Mouse (Mus musculus) spleen, adult 2 months (tissue): Measurements from ENCODE around the gene Smpd3. TPM values are rescaled to one million over a fixed set of nuclear protein-coding genes. Genes with fewer than 3 reads are reported as not detected.

Experiments used
- DNase-seq, 2 experiments: peaks; one replicate each; pipeline versions ENCODE4 v3.0.0 to v3.0.0-alpha.2; 2012 to 2021; ENCODE audit warnings: low spot score in 2 of 2, low read depth in 1 of 2
- H3K27ac ChIP-seq: fragments of 200-500 bp; 2 replicates; pipeline ENCODE4 v1.5.1; 2012; ENCODE audit warnings: low read length, inconsistent platforms; ENCODE audit not compliant: insufficient read depth
- H3K27me3 ChIP-seq: fragments of 200-500 bp; 2 replicates; pipeline ENCODE4 v1.6.1; 2012; ENCODE audit warnings: mild to moderate bottlenecking, moderate library complexity, low read length, inconsistent platforms; ENCODE audit not compliant: control insufficient read depth, insufficient read depth
- H3K36me3 ChIP-seq: fragments of 200-500 bp; 2 replicates; pipeline ENCODE4 v1.6.1; 2012; ENCODE audit warnings: mild to moderate bottlenecking, low read length, inconsistent platforms; ENCODE audit not compliant: control insufficient read depth, insufficient read depth
- H3K4me1 ChIP-seq: fragments of 200-500 bp; 2 replicates; pipeline ENCODE4 v1.6.1; 2011; ENCODE audit warnings: inconsistent platforms; ENCODE audit not compliant: control insufficient read depth, insufficient read depth, insufficient read length
- H3K4me3 ChIP-seq: fragments of 200-500 bp; 2 replicates; pipeline ENCODE4 v1.5.1; 2011; ENCODE audit warnings: mild to moderate bottlenecking, inconsistent platforms; ENCODE audit not compliant: insufficient read depth, insufficient read length; ENCODE audit errors: extremely low read depth
- CTCF ChIP-seq: fragments of 200-500 bp; IDR thresholded peaks from 2 replicates; pipeline ENCODE4 v1.5.1; 2011; ENCODE audit warnings: mild to moderate bottlenecking, inconsistent platforms; ENCODE audit not compliant: insufficient read depth, insufficient read length, insufficient replicate concordance; ENCODE audit errors: extremely low read depth
- POLR2A ChIP-seq: fragments of 200-500 bp; IDR thresholded peaks from 2 replicates; pipeline ENCODE4 v1.6.1; 2011; ENCODE audit warnings: low read depth, low read length, inconsistent platforms
- whole genome bisulfite sequencing: fragments of 180-500 bp; shearing (Covaris S2); methylation state at CpG from one replicate; pipeline ENCODE4 v1.1.7; 2018; 5-methylcytosine and 5-hydroxymethylcytosine counted together
- polyA plus RNA-seq: library from polyadenylated mRNA; depleted of rRNA; stranded (reverse); fragments of >200 nt; gene quantifications from 2 replicates; pipeline ENCODE4 v1.2.3, GENCODE M21; 2012

The Smpd3 gene
- polyA plus RNA-seq, 1 experiment = 1.1 TPM

DNA sequence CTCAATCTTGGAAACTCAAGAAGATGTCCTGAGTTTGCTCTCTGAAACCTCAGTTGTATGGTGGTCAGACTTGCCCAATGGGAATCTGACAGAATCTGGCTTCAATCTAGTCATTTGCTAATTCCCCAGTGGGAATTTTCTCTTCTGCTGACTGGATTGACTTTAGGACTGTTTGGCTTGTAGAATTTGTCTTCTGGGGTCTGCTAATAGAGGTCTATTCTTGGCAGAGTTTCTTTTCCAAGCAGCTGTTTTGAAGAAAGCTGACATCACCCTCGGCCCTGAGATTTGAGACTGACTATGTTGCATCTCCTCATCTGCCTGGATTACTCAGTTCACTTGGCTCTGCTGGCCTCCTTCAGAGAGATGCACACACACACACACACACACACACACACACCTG is 38.9 kb downstream of the Smpd3 start:
- no peak overlapping the region for H3K27ac ChIP-seq
- no peak for DNase-seq
- H3K4me3 ChIP-seq = no peak overlapping the region
- 89% methylated on average over 1 of the region's 1 CpGs for WGBS
- no peak for TF ChIP-seq POLR2A
- no peak for TF ChIP-seq CTCF
- no peaks in the 10 kb centered on the region for H3K27me3 ChIP-seq
- 0 out of 2 replicates have a peak, but pooled peaks cover under 1% of the 10 kb centered on the region for H3K4me1 ChIP-seq
- no peaks in the 10 kb centered on the region for H3K36me3 ChIP-seq

DNA sequence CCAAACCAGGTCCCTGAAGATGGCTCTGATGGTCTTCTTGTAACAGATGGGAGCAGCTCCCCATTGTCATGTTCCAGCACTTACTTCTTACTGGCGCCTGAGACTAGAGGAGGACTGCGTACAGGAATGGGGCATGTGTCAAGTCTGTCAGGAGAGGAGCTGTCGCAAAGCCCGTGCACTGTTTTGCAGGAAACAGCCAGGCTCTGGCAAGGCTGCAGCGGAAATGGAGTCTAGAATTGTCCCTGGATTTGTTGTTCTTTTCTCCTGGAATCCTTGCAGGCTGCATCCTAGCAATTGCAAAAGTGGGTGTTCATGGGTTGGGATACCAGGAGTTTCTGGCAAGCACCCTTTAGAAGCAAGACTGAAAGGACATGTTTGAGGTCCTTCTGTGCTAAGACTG is 39.5 kb downstream of the Smpd3 start:
- H3K4me3 ChIP-seq = no peak overlapping the region
- peaks cover 6% of the 10 kb centered on the region; the same call in 1 of the 2 replicates for H3K4me1 ChIP-seq
- no peak for DNase-seq
- TF ChIP-seq POLR2A = no peak
- TF ChIP-seq CTCF = no peak
- H3K27ac ChIP-seq = no peak overlapping the region
- H3K36me3 ChIP-seq = no peaks in the 10 kb centered on the region
- WGBS = 85% methylated on average over 5 of the region's 5 CpGs
- no peaks in the 10 kb centered on the region for H3K27me3 ChIP-seq

DNA sequence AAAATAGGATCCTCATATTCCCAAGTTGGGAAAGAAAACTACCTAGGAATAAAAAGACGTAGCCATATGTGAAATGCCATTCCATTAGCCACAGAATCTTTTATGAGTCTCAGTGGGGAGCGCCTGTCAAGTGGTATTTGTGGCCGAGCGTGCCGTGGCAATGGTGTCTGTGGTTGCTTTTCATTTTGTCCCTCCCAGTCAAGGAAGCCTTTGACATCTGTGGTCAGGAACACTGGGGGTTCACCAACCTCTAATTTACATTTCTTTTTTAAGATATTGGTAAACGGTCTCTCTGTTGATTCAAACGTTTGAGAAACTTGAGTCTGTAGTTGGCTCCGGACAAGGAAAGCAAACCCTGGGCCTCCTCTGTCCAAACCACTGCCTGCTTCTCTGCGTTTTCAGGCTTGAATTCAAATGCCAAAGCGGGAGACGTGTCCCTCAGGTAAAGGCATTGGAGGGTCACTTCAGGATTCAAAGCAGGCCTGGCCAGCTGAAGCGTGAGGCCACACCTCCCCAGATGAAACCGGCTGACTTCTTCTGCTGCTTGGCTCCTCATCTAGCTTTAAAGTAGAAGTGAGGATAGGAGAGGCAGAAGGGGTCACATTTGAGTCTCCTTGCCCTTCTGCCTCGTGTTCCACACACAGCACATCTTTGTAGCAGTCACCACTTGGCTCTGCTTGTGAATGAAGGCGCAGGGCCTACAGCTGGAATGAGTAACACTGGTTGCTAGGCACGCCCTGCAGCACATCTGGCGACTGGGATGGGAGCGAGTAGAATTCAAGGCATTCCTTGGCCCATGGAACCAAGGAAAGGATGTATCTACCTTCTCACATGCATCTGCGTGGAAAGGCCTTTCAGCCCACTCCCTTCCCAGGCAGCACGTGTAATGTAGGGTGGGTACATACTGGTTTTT is 45.0 kb downstream of the Smpd3 start:
- peak overlapping the region; percentile 72 for H3K27ac ChIP-seq
- H3K36me3 ChIP-seq = no peaks in the 10 kb centered on the region
- peak in 1 of 2 experiments; percentile 30 for DNase-seq
- TF ChIP-seq CTCF = no peak
- no peak for TF ChIP-seq POLR2A
- no peaks in the 10 kb centered on the region for H3K27me3 ChIP-seq
- WGBS = 29% methylated on average over 20 of the region's 20 CpGs
- peak overlapping the region; percentile 34; the same call in 1 of the 2 replicates for H3K4me3 ChIP-seq
- H3K4me1 ChIP-seq = peaks cover 13% of the 10 kb centered on the region; the same call in 1 of the 2 replicates

DNA sequence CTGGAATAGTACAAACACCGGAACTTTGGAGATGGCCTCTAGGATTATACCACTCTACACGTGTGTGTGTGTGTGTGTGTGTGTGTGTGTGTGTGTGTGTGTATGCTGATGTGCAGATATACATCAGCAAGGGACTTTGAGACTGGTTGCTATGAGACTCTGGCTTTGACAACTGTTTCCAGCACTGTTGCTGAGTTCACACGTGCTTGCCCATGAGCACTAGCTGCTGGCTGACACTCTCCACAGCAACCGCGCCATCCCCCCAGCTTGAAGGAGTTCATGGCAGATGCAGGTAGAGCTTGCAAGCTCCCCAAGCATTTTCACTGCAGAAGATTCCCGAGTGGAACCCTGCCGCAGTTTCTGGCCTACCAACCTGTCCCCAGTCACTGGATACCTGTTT is 48.3 kb downstream of the Smpd3 start:
- no peak overlapping the region for H3K4me3 ChIP-seq
- H3K4me1 ChIP-seq = peaks cover 13% of the 10 kb centered on the region; the same call in 1 of the 2 replicates
- H3K36me3 ChIP-seq = no peaks in the 10 kb centered on the region
- DNase-seq = no peak
- no peak overlapping the region for H3K27ac ChIP-seq
- WGBS = 83% methylated on average over 7 of the region's 7 CpGs
- TF ChIP-seq CTCF (no peak), POLR2A (no peak)
- no peaks in the 10 kb centered on the region for H3K27me3 ChIP-seq

DNA sequence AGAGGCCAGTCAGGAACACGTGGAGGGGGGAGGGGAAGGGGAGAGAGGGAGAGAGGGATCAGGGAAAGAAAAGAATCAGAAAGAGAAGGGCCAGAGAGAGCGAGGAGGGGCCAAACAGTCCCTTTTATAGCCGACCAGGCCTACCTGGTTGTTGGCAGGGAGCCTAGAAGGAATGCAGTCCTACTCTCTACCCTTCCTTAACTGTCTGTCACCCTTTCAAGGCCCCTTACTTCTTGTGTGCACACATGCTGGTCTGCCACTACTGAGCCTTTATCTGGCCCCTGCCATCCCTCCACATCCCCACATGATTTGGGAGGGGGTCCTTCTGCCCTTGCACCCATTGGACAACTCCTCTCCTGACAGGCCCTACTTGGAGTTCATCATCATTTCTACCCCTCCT is 49.1 kb downstream of the Smpd3 start:
- Histone ChIP-seq H3K36me3 (no peaks in the 10 kb centered on the region), H3K27ac (no peak overlapping the region), H3K4me3 (no peak overlapping the region), H3K4me1 (peaks cover 11% of the 10 kb centered on the region; the same call in 1 of the 2 replicates), H3K27me3 (no peaks in the 10 kb centered on the region)
- no peak for DNase-seq
- 60% methylated on average over 3 of the region's 3 CpGs for WGBS
- TF ChIP-seq CTCF (no peak), POLR2A (no peak)

DNA sequence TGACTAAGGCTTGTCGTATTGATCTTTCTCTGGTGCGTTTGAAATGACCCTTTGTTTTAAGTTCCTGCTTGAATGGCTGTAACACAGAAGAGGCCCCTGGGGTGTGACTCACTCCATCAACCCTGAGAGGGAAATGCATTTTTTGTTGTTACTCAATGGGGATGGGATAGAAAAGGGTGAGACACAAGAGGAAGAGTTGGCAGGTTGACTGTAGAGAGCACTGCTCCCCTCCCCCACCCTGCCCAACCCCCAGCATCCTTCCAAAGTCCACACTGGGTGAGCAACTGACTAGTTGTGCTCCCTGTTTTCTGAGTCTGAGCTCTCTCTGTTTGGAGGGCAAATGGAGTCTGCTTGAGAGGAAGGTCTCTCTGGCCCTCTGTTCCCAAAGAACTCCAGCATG is 50.3 kb downstream of the Smpd3 start:
- H3K4me1 ChIP-seq = 0 out of 2 replicates have a peak, but pooled peaks cover 2% of the 10 kb centered on the region
- no peaks in the 10 kb centered on the region for H3K36me3 ChIP-seq
- H3K4me3 ChIP-seq = no peak overlapping the region
- no peaks in the 10 kb centered on the region for H3K27me3 ChIP-seq
- no peak for TF ChIP-seq CTCF
- no peak for TF ChIP-seq POLR2A
- DNase-seq = no peak
- no peak overlapping the region for H3K27ac ChIP-seq
- WGBS = 81% methylated on average over 2 of the region's 2 CpGs

DNA sequence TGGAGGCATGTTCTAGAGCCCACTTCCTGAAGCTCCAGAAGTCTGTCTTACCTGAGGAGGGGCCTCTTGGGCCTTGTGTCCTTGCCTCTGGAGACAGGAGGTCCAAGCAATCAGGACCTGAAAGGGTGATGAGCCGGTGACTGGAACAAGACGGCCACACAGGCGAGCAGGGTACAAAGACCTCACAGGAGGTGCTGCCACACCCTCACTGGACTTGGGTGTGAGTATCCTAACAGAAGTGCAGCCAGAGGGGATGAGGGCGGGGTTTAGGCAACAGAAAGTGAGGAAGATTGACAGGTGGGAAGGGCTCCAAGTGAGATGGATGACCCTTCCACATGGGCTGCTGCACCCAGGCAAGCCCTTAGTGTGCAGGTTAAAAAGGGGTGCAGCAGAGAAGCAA is 56.9 kb downstream of the Smpd3 start:
- TF ChIP-seq POLR2A (no peak), CTCF (no peak)
- H3K4me3 ChIP-seq = no peak overlapping the region
- H3K27me3 ChIP-seq = no peaks in the 10 kb centered on the region
- 87% methylated on average over 4 of the region's 4 CpGs for WGBS
- H3K27ac ChIP-seq = no peak overlapping the region
- H3K4me1 ChIP-seq = no peaks in the 10 kb centered on the region
- DNase-seq = no peak
- H3K36me3 ChIP-seq = no peaks in the 10 kb centered on the region
